Mouse (Mus musculus) CD4-positive, CD25-positive, alpha-beta regulatory T cell, adult 4 months (primary cell): Measurements from ENCODE around the gene Tomm20. TPM values are rescaled to one million over a fixed set of nuclear protein-coding genes. Genes with fewer than 3 reads are reported as not detected.

Experiments used
- ATAC-seq: one replicate; pipeline ENCODE4 v1.8.0; 2017
- polyA plus RNA-seq, 2 experiments: library from polyadenylated mRNA; unstranded; fragments of 100-300 nt; shearing (Covaris generic); gene quantifications; one replicate each; pipeline ENCODE4 v1.2.1; 2017

Tomm20 gene
- polyA plus RNA-seq, 2 experiments from 2014 or later = 28.5 to 80.4 TPM

DNA sequence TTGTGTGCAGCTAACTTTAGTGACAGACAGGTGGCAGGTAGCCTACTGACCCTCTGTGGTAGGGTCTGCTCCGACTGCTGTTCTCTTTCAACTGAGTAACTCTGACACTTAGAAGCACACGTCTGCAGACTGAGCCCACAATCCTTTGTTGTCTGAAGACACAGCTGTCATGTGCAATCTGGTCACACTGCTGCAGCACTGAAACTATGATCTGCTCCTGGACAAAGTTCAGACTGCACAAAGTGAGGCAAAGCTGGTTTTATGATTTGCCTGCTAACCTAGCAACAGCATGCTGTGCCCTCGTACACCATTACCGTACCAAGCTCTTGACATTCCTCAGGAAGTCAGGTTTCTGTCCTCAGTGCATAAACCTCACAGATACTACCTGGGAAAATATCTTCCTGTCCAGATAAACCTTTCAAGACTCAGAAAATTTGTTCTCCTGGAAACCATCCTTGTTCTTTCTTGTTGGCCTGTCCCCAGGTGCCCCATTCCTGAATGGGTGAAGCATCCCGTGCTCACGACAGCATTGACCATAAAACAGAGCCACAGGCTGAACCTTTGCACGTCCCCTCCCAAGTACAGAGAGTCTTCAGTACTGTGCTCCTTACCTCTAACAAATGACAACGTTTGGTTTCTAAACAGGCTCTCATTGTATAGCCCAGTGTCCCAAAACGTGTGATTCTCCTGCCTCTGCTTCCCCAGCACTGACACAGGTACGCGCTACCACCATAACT, 6.4 kb upstream of the Tomm20 start:
- no peak for ATAC-seq

GRCm38 (mm10) chr8:126949527-126949926, 3.9 kb upstream of the Tomm20 start:
- no peak for ATAC-seq

GRCm38 (mm10) chr8:126946444-126946843, 800 bp upstream of the Tomm20 start:
- no peak for ATAC-seq

- peak; percentile 59 for ATAC-seq
Observed at GRCm38 (mm10) chr8:126944781-126945691, 608 bp downstream of the Tomm20 start.

GRCm38 (mm10) chr8:126943565-126943964, 2.1 kb downstream of the Tomm20 start:
- ATAC-seq = no peak

DNA sequence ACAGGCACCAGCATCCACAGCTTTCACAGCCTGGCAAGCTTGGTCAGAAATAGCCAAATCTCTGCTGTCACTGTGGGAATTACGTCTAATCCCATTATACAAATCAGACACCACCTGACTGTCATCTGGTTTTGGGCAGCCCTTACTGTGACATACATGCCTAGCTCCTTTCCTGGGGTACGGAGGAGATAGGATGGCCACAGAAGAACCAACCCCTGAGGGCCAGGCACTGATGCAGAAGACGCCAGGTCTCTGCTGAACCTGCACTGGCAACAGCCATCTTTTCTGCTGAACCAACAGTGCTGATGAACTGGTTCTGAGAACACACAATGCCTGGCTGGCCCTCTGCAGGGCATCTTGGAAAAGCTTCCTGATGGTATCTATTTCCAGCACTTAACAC, 8.3 kb downstream of the Tomm20 start:
- no peak for ATAC-seq

DNA sequence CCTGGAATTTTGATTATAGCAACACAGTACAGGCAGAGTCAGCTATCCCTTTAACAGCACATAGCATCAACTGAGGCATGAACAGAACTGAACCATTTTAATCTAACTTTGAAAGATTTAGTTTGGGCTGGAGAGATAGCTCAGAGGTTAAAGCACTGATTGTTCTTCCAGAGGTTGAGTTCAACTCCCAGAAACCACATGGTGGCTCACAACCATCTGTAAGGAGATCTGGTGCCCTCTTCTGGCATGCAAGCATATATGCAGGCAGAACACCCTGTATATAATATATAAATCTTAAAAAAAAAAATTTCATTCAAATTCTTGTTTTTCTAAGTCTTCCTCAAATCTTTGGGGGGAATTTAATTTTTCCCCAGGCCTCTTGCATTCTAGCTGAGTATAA, 9.7 kb downstream of the Tomm20 start:
- peak; percentile 64 for ATAC-seq

DNA sequence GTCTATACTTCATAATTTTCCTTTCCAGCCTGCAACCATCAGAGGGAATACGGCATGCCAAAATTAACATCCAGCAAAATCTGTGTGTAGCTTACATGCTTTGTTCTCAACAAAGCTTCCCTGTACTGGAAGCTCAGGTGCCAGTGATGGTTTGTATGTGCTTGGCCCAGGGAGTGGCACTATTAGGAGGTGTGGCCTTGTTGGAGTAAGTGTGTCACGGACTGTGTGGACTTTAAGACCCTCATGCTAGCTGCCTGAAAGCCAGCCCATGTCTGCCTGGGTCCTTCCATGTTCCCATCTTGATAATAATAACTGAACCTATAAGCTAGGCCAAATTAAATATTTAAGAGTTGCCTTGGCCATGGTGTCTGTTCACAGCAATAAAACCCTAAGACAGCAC, 10.3 kb downstream of the Tomm20 start:
- ATAC-seq = no peak

- ATAC-seq = no peak
Observed at GRCm38 (mm10) chr8:126932656-126933055, 13.0 kb downstream of the Tomm20 start.

DNA sequence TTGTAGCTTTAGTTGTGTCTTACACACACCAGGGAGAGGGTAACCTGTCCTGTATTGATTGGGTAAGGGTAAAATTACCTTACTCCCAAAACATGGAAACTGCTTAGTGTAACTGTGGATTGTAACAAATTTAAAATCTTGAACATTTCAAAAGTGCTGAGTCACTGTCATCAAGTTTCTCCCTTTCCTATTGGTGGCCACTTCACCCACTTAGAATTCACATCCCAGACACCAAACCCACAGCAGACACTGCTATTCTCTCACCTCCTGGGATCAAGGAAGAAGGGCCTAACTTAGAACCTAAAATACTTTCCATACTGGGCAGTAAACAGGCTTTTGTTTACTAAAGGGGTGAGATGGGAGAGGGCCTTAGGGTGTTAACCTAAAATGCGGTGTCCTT, 13.4 kb downstream of the Tomm20 start:
- ATAC-seq = no peak

DNA sequence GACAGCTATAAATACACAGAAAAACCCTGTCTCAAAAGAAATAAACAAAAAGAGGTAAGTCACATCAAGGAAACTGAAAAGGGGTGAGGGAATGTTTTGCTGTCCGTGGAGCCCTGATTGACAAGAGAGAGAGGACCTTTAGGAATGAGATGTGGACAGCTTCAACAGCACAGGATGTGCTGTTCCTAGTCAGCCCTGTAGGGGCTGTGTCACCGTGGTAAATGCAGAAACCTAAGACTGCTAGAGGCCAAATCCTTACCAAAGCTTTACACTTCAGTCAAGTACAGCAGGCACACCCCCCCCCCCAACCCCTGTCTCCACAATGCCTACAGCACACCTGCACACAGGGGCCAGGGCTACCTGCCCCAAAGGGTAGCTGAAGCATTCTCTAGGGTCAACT, 13.9 kb downstream of the Tomm20 start:
- ATAC-seq = peak; percentile 65

- peak; percentile 64 for ATAC-seq
Observed at GRCm38 (mm10) chr8:126929607-126930161, 16.0 kb downstream of the Tomm20 start.

GRCm38 (mm10) chr8:126928755-126929505, 16.7 kb downstream of the Tomm20 start:
- ATAC-seq = no peak

DNA sequence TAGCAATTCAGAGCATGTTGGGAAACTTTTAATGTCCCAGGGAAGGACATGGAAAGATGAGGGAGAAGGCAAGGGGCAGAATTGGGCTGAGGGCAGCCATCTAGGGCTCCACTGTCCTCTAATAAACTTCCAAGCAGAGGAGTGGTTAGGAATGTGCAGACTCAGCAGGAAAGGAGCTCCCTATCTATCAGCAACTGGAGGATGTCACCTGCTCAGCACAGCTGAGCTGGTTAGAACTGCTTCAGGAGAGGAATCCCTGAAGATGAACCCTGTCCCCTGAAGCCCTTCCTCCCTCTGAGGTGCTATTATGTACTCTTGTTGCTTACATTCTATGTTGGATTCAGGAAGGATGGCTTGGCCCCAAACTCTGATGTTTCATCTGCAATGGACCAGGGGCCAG, 17.6 kb downstream of the Tomm20 start:
- no peak for ATAC-seq

GRCm38 (mm10) chr8:126927058-126927457, 18.6 kb downstream of the Tomm20 start:
- no peak for ATAC-seq

GRCm38 (mm10) chr8:126922981-126923380, 22.7 kb downstream of the Tomm20 start:
- no peak for ATAC-seq

GRCm38 (mm10) chr8:126921432-126921831, 24.2 kb downstream of the Tomm20 start:
- no peak for ATAC-seq

GRCm38 (mm10) chr8:126920845-126921244, 24.8 kb downstream of the Tomm20 start:
- ATAC-seq = peak; percentile 100

- ATAC-seq = no peak
Observed at GRCm38 (mm10) chr8:126920386-126920785, 25.3 kb downstream of the Tomm20 start.

DNA sequence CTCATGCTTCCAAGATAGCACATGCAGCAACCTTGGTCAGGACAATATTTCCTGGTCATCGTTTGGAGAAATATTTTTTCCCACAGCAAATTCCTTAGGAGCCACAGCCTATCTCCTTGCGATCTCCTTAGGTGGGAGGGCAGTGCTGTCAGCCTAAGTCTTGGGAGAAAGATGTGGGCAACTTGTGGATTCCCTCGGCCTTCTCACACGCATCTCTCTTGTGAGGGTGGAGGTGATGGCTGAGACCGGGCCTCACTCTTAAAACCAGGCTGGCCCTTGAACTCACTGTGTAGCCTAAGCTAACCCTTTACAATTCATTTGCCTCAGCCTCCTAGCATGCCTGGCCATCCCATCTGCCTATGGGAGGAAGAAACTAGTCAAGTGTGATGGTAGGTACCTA, 25.9 kb downstream of the Tomm20 start:
- ATAC-seq = no peak

DNA sequence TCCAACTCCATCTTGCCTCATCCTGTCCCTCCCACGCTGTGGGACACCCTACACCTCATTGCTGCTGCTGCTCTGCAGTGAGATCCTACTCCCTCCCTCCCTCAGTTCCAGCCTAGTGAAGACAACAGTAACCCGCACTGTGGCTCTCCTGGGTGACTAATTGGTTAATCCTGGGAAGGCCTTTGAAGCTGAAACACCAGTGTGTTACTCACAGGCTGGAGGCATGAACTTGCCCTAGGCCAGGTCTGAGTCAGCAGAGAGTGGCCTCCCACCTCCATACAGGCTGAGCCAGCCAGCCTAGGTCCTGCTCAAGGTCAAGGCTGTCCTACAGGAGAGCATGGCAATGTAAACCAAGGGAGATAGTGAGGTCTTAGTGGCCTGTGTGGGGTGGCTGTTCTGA, 26.4 kb downstream of the Tomm20 start:
- ATAC-seq = no peak

GRCm38 (mm10) chr8:126918356-126918755, 27.3 kb downstream of the Tomm20 start:
- no peak for ATAC-seq
